Mouse (Mus musculus): Measurements from ENCODE around the gene Cfap126. TPM values are rescaled to one million over a fixed set of nuclear protein-coding genes. Genes with fewer than 3 reads are reported as not detected.

Cfap126 gene
- total and polyA plus RNA-seq, 2 experiments from 2014 or later, result 1.5 to 8.1 TPM

- WGBS, result under 1% methylated on average over 38 of the region's 38 CpGs
- no peaks in the 10 kb centered on the region for H3K9me3 ChIP-seq (ENCODE audit: low read length)
- ATAC-seq (ENCODE audit: low FRiP score), result peak; percentile 90
- H3K4me2 ChIP-seq (ENCODE audit: low read depth, low read length, poor library complexity, severe bottlenecking), result peak overlapping the region; percentile 69
- H3K27ac ChIP-seq (ENCODE audit: low read depth, low read length), result peak overlapping the region; percentile 89
- no peaks in the 10 kb centered on the region for H3K36me3 ChIP-seq (ENCODE audit: insufficient read depth, low read length)
- TF ChIP-seq CTCF (IDR thresholded peaks at IDR 0.05), result peak; percentile 97
- no peaks in the 10 kb centered on the region for H3K27me3 ChIP-seq (ENCODE audit: insufficient read depth, low read length)
- no peaks in the 10 kb centered on the region for H3K4me1 ChIP-seq (ENCODE audit: insufficient read depth, low read length)
- H3K9ac ChIP-seq (replicated peaks; ENCODE audit: low read length, poor library complexity, severe bottlenecking), result peak overlapping the region; percentile 46
- peak; percentile 98 for DNase-seq (ENCODE audit: low spot score)
- peak overlapping the region; percentile 51 for H3K4me3 ChIP-seq (ENCODE audit: low read depth, low read length)
Observed at GRCm38 (mm10) chr1:171111020-171111780, 2.5 kb upstream of the Cfap126 start.

- no peak overlapping the region; the same call in 1 of the 2 replicates for H3K9ac ChIP-seq (replicated peaks; ENCODE audit: low read length, poor library complexity, severe bottlenecking)
- ATAC-seq (ENCODE audit: low FRiP score), result no peak
- H3K27ac ChIP-seq (ENCODE audit: low read depth, low read length), result no peak overlapping the region; the same call in 1 of the 2 replicates
- no peaks in the 10 kb centered on the region for H3K36me3 ChIP-seq (ENCODE audit: insufficient read depth, low read length)
- WGBS, result 3% methylated on average over 15 of the region's 15 CpGs
- H3K4me1 ChIP-seq (ENCODE audit: insufficient read depth, low read length), result no peaks in the 10 kb centered on the region
- H3K4me3 ChIP-seq (ENCODE audit: low read depth, low read length), result peak overlapping the region; percentile 51
- H3K4me2 ChIP-seq (ENCODE audit: low read depth, low read length, poor library complexity, severe bottlenecking), result peak overlapping the region; percentile 69
- no peaks in the 10 kb centered on the region for H3K27me3 ChIP-seq (ENCODE audit: insufficient read depth, low read length)
- TF ChIP-seq CTCF (IDR thresholded peaks at IDR 0.05), result peak; percentile 7; the same call in 1 of the 2 replicates
- H3K9me3 ChIP-seq (ENCODE audit: low read length), result no peaks in the 10 kb centered on the region
- peak; percentile 49 for DNase-seq (ENCODE audit: low spot score)
Observed at GRCm38 (mm10) chr1:171111781-171112575, 1.7 kb upstream of the Cfap126 start.

- Histone ChIP-seq H3K4me2 (ENCODE audit: low read depth, low read length, poor library complexity, severe bottlenecking) (no peak overlapping the region), H3K4me3 (ENCODE audit: low read depth, low read length) (no peak overlapping the region), H3K27ac (ENCODE audit: low read depth, low read length) (no peak overlapping the region), H3K4me1 (ENCODE audit: insufficient read depth, low read length) (no peaks in the 10 kb centered on the region), H3K9ac (replicated peaks; ENCODE audit: low read length, poor library complexity, severe bottlenecking) (no peak overlapping the region), H3K36me3 (ENCODE audit: insufficient read depth, low read length) (no peaks in the 10 kb centered on the region), H3K9me3 (ENCODE audit: low read length) (no peaks in the 10 kb centered on the region), H3K27me3 (ENCODE audit: insufficient read depth, low read length) (no peaks in the 10 kb centered on the region)
- WGBS, result 82% methylated on average over 4 of the region's 4 CpGs
- no peak for DNase-seq (ENCODE audit: low spot score)
- ATAC-seq (ENCODE audit: low FRiP score), result no peak
- no peak; the same call in 1 of the 2 replicates for TF ChIP-seq CTCF (IDR thresholded peaks at IDR 0.05)
Observed at GRCm38 (mm10) chr1:171112986-171113385, 732 bp upstream of the Cfap126 start.

- Histone ChIP-seq H3K27me3 (ENCODE audit: insufficient read depth, low read length) (no peaks in the 10 kb centered on the region), H3K4me1 (ENCODE audit: insufficient read depth, low read length) (no peaks in the 10 kb centered on the region), H3K4me3 (ENCODE audit: low read depth, low read length) (no peak overlapping the region), H3K9ac (replicated peaks; ENCODE audit: low read length, poor library complexity, severe bottlenecking) (no peak overlapping the region), H3K27ac (ENCODE audit: low read depth, low read length) (no peak overlapping the region), H3K36me3 (ENCODE audit: insufficient read depth, low read length) (no peaks in the 10 kb centered on the region), H3K4me2 (ENCODE audit: low read depth, low read length, poor library complexity, severe bottlenecking) (no peak overlapping the region), H3K9me3 (ENCODE audit: low read length) (no peaks in the 10 kb centered on the region)
- WGBS, result 77% methylated on average over 4 of the region's 4 CpGs
- no peak for TF ChIP-seq CTCF (IDR thresholded peaks at IDR 0.05)
- ATAC-seq (ENCODE audit: low FRiP score) (no peak), DNase-seq (ENCODE audit: low spot score) (no peak)
Observed at GRCm38 (mm10) chr1:171116280-171116679, 2.6 kb downstream of the Cfap126 start.

- Histone ChIP-seq H3K27ac (ENCODE audit: low read depth, low read length) (no peak overlapping the region), H3K9ac (replicated peaks; ENCODE audit: low read length, poor library complexity, severe bottlenecking) (no peak overlapping the region), H3K4me1 (ENCODE audit: insufficient read depth, low read length) (no peaks in the 10 kb centered on the region), H3K9me3 (ENCODE audit: low read length) (no peaks in the 10 kb centered on the region), H3K36me3 (ENCODE audit: insufficient read depth, low read length) (no peaks in the 10 kb centered on the region), H3K27me3 (ENCODE audit: insufficient read depth, low read length) (no peaks in the 10 kb centered on the region), H3K4me3 (ENCODE audit: low read depth, low read length) (no peak overlapping the region), H3K4me2 (ENCODE audit: low read depth, low read length, poor library complexity, severe bottlenecking) (no peak overlapping the region)
- DNase-seq (ENCODE audit: low spot score) (peak; percentile 91), ATAC-seq (ENCODE audit: low FRiP score) (peak; percentile 60; the same call in 1 of the 2 replicates)
- WGBS, result 10% methylated on average over 4 of the region's 4 CpGs
- peak; percentile 84 for TF ChIP-seq CTCF (IDR thresholded peaks at IDR 0.05)
Observed at GRCm38 (mm10) chr1:171118269-171118684, 4.6 kb downstream of the Cfap126 start.

GRCm38 (mm10) chr1:171118996-171119395, 5.3 kb downstream of the Cfap126 start:
- no peak overlapping the region for H3K4me3 ChIP-seq (ENCODE audit: low read depth, low read length)
- H3K4me2 ChIP-seq (ENCODE audit: low read depth, low read length, poor library complexity, severe bottlenecking), result no peak overlapping the region
- no peaks in the 10 kb centered on the region for H3K9me3 ChIP-seq (ENCODE audit: low read length)
- ATAC-seq (ENCODE audit: low FRiP score), result no peak
- H3K27me3 ChIP-seq (ENCODE audit: insufficient read depth, low read length), result no peaks in the 10 kb centered on the region
- WGBS, result 88% methylated on average over 5 of the region's 5 CpGs
- no peak for TF ChIP-seq CTCF (IDR thresholded peaks at IDR 0.05)
- no peaks in the 10 kb centered on the region for H3K36me3 ChIP-seq (ENCODE audit: insufficient read depth, low read length)
- no peak overlapping the region for H3K9ac ChIP-seq (replicated peaks; ENCODE audit: low read length, poor library complexity, severe bottlenecking)
- no peak for DNase-seq (ENCODE audit: low spot score)
- no peak overlapping the region for H3K27ac ChIP-seq (ENCODE audit: low read depth, low read length)
- H3K4me1 ChIP-seq (ENCODE audit: insufficient read depth, low read length), result no peaks in the 10 kb centered on the region
